Mouse (Mus musculus) monocyte, adult 2 months (primary cell): ENCODE data around the gene Ak4.

Experiments
- DNase-seq, 2 experiments: peaks; one replicate each; pipeline ENCODE4 v3.0.0; 2022; ENCODE audit warnings: low spot score in 2 of 2, low read depth in 1 of 2

Gene Ak4

DNA sequence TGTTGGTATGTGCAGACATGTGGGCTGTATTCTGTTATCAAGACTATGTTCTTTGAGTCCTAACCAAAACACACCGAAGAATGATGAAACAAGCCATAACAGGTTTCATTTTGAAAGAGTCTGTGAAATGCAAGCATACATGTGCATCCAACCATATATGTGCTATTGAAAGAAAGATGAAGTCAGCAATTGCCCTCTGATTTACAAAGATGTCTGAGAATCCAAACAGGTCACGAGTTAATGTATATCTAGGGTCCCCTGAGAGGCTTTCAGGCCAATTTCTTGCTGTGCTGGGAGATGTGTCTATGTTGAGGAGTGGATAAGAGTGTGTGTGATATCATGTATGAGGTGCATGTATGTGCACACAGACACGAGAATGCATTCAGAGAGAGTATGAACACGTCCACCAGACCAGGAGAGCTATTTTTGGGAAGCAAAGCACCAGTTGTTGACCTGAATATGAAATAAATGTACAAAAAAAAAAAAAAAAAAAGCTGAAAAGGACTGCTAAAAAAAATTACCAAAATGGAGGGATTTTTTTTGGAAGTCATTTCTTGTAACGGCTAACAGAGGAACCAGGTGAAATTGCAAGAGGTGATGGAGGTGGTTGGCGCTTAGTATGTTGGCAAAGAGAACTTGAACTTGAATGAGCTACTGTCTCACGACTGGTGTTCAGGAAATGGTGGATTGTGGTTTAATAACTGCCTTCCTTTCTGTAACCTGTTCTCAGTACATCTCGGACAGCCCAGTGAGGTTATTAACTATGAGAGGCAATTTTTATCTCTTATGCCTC lies 91.2 kb downstream of the Ak4 start:
- no peak for DNase-seq

DNA sequence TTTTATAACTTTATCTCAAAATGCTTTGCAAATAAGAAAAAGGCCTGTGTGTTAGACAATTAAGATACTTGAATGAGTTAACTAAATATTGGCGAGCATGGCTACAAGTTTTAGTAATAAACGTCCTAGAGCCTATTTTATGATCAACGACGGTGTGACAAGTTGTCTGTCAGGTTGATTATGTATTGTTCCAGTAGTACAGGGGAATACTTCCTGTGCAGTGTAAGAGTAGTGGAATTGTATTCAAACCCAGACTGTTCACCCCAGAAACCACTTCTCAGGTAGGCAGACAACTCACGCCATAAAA lies 91.8 kb downstream of the Ak4 start:
- DNase-seq, result no peak

DNA sequence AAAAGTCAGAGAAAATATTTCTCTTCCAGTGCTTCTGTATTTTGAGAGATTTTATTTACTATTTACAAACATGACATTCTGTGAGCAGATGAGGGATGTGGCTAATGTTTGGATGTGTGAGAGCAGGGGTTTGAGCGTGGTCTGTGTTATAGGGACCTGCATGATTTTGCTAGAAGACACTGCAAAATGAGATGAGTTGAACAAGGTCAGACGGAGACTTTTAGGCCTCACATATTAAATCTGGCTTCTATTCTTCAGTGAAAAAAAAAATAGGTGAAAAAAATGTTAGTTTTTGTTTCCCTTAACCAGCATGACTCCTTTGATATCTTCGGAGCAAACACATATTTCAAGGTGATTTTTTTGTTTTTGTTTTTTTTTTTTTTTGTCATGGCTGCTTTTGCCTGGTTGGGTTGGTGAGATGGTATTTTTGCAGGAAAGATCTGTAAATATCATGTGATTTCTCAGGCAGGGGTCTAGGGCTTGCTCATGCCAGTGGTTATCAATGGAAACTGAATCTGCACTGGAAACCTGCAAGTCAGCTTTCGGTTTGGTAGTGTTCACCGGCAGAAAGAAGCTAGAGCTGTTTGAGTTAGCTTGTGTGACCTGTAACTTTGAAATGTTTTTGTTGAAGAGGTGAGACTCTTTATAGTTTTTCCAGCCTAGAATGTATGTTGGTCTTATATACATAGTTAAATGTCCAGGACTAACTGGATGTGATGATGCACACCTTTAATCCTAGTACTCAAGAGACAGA lies 92.9 kb downstream of the Ak4 start:
- no peak for DNase-seq

DNA sequence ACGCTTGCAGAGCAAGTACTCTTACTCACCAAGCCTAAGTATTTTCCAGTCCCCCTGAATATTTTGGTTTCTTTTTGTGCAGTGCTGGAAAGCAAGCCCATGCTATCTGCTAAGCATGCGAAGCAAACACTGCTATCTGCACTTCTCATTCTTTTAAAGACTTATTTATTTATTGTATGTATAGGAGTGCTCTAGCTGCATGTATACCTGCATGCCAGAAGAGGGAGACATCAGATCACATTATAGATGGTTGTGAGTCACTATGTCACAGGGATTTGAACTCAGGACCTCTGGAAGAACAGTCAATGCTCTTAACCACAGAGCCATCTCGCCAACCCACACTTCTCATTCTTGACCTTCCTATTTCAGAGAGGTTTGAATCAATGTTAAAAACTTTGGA lies 94.2 kb downstream of the Ak4 start:
- DNase-seq, result no peak

DNA sequence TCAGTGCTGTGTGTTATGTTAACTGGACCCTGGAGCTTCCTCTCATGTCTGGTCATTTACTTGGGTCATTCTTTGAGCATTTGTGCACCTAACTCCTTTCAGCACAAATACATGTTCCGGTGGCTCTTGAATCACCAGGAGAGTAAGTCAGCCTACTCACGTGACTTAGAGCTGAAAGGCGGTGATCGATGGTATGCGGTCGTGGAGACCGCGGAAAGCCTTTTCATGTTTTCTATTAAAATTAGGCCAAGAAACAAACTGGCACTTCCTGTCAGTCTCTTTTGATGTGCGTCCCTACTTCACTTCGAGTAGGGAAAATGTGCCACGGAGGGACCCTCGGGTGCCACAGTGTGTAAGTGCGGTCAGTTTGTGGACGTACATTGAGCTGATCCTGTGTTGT lies 96.8 kb downstream of the Ak4 start:
- no peak for DNase-seq
